Mouse (Mus musculus): ENCODE data around the gene Erlec1. TPM values are rescaled to one million over a fixed set of nuclear protein-coding genes. Genes with fewer than 3 reads are reported as not detected.

The Erlec1 gene
- total RNA-seq, 1 experiment from 2014 or later, result 17.3 TPM

DNA sequence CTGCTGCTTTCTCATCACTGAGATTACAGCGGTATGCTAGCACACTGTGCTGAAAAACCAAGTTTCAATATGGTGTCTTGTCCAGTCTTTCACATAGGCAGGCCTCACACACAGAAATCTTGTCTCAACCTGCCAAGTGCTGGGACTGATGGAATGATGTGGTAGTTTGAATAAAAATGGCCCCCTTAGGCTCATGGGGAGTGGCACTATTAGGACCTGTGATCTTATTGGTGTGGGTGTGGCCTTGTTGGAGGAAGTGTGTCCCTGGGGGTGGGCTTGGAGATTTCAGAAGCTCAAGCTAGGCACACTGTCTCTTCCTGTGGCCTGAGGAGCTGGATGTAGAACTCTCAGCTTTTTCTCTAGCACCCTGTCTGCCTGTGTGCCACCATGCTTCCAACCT lies 57.9 kb downstream of the Erlec1 start:
- no peak for ATAC-seq (replicated peaks in 1 of 2; ENCODE audit: insufficient read depth in 1 of 2, low FRiP score in 2 of 2, low TSS enrichment in 1 of 2, low read depth in 1 of 2, poor library complexity in 2 of 2, severe bottlenecking in 2 of 2)

DNA sequence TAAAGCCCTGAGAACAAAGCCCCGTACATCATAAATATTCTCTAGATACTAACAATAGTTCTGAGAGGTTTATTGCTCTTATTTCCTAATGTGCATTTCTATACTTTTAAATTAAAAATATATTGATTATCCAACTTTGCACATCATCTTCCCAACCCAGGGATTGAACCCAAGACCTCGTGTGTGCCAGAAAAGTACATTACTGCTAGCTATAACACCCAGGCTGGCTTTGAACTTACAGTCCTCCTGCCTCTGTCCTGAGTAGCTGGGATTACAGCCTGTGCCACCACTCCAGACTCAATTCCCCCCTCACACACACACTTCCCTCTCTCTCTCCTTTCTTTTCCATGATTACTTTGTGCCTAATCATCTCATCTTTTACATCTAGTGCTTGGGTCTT lies 66.0 kb downstream of the Erlec1 start:
- ATAC-seq (replicated peaks in 1 of 2; ENCODE audit: insufficient read depth in 1 of 2, low FRiP score in 2 of 2, low TSS enrichment in 1 of 2, low read depth in 1 of 2, poor library complexity in 2 of 2, severe bottlenecking in 2 of 2), result no peak

DNA sequence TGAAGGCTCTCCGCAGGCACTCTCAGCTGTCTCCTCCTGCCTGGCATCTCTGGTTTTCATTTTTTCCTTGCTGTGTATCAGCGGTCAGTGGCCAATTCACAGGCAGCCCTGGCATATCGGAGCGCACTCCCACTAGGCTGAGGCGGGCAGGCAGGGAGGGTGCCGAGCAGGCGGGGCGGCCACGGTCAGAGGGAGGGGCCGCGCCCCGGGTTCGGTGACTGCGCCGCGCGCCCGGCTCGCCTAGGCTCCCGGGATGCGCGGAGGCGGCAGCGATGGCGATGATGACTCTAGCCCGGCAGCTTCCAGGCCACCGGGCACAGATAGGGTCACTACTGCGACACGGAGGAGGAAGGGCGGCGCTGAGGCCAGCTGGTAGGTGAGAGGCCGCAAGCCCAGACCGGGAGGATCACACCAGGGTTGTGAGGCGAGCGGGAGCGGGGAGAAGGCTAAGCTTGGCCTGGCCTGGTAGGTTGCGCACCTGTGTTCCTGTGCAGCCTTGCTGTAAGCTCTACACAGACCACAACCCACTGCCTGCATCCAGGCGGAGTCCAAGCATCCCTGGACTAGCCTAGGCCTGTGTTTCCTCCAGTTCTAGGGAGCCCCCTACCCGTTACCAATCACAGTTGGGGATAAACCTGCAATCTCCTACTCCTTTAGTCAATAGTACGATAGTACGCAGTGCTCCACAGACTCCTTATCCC lies 68.8 kb downstream of the Erlec1 start, which contains the start of the genes Gpr75 and Asb3:
Gene Gpr75 (plus strand): TSS at position 188 of the 701 bp plus-strand sequence.
Gene Asb3 (plus strand): TSS at position 246 of the 701 bp plus-strand sequence.
- peak; percentile 46 to 48 for ATAC-seq (replicated peaks in 1 of 2; ENCODE audit: insufficient read depth in 1 of 2, low FRiP score in 2 of 2, low TSS enrichment in 1 of 2, low read depth in 1 of 2, poor library complexity in 2 of 2, severe bottlenecking in 2 of 2)

Other genes with a start within 250 kb of the Erlec1 start
- gene Psme4, start 182.6 kb downstream of the Erlec1 start, total RNA-seq (2017), result 49.1 and 50.7 TPM in 2 replicates
- gene Gpr75, start 69.0 kb downstream of the Erlec1 start, total RNA-seq (2017), result not detected in 2 replicates
- 18.7 and 28.8 TPM in 2 replicates for gene Asb3, start 68.9 kb downstream of the Erlec1 start, total RNA-seq (2017)
- 16.8 and 19.2 TPM in 2 replicates for gene Chac2, start 32.0 kb upstream of the Erlec1 start, total RNA-seq (2017)
- not detected in 2 replicates for gene Gm17332, start 228.1 kb upstream of the Erlec1 start, total RNA-seq (2017)